Mouse (Mus musculus) inflammation-experienced regulatory T-cells, adult 6 months (primary cell): ENCODE results near the gene Meis2. TPM values are rescaled to one million over a fixed set of nuclear protein-coding genes. Genes with fewer than 3 reads are reported as not detected.

ENCODE experiments used
- ATAC-seq: one replicate; pipeline ENCODE4 v1.8.0; 2017
- polyA plus RNA-seq, 3 experiments: library from polyadenylated mRNA; unstranded; fragments of 100-300 nt; shearing (Covaris generic); gene quantifications; one replicate each; pipeline ENCODE4 v1.2.1; 2017

The Meis2 gene
- polyA plus RNA-seq, 3 experiments from 2014 or later: 0.34 TPM; not detected in 2

GRCm38 (mm10) chr2:115996438-115996837, 69.2 kb downstream of the Meis2 start:
- ATAC-seq: no peak

GRCm38 (mm10) chr2:115993877-115994276, 71.8 kb downstream of the Meis2 start:
- no peak for ATAC-seq

GRCm38 (mm10) chr2:115989249-115989648, 76.4 kb downstream of the Meis2 start:
- ATAC-seq: no peak

GRCm38 (mm10) chr2:115988448-115988847, 77.2 kb downstream of the Meis2 start:
- no peak for ATAC-seq

- no peak for ATAC-seq
These were observed 80.7 kb downstream of the Meis2 start for GRCm38 (mm10) chr2:115984952-115985351.

- ATAC-seq: no peak
These were observed 81.2 kb downstream of the Meis2 start for GRCm38 (mm10) chr2:115984487-115984886.

- ATAC-seq: no peak
These were observed 85.1 kb downstream of the Meis2 start for GRCm38 (mm10) chr2:115980490-115980889.

GRCm38 (mm10) chr2:115979683-115980476, 85.8 kb downstream of the Meis2 start:
- no peak for ATAC-seq

- no peak for ATAC-seq
These were observed 87.0 kb downstream of the Meis2 start for GRCm38 (mm10) chr2:115978666-115979065.

- ATAC-seq: no peak
These were observed 94.3 kb downstream of the Meis2 start for GRCm38 (mm10) chr2:115971296-115971805.

- ATAC-seq: no peak
These were observed 95.4 kb downstream of the Meis2 start for GRCm38 (mm10) chr2:115970091-115970820.

GRCm38 (mm10) chr2:115969201-115969600, 96.4 kb downstream of the Meis2 start:
- ATAC-seq: no peak

GRCm38 (mm10) chr2:115964911-115965310, 100.7 kb downstream of the Meis2 start:
- ATAC-seq: no peak

- ATAC-seq: no peak
These were observed 102.3 kb downstream of the Meis2 start for GRCm38 (mm10) chr2:115963293-115963835.

GRCm38 (mm10) chr2:115962728-115963127, 102.9 kb downstream of the Meis2 start:
- ATAC-seq: no peak

GRCm38 (mm10) chr2:115962113-115962512, 103.5 kb downstream of the Meis2 start:
- no peak for ATAC-seq

GRCm38 (mm10) chr2:115960615-115961014, 105.0 kb downstream of the Meis2 start:
- no peak for ATAC-seq

GRCm38 (mm10) chr2:115956786-115957185, 108.9 kb downstream of the Meis2 start:
- no peak for ATAC-seq

GRCm38 (mm10) chr2:115950645-115951044, 115.0 kb downstream of the Meis2 start:
- ATAC-seq: no peak

- ATAC-seq: no peak
These were observed 116.8 kb downstream of the Meis2 start for GRCm38 (mm10) chr2:115948630-115949426.

GRCm38 (mm10) chr2:115947714-115948226, 117.9 kb downstream of the Meis2 start:
- no peak for ATAC-seq

- ATAC-seq: no peak
These were observed 122.6 kb downstream of the Meis2 start for GRCm38 (mm10) chr2:115943044-115943443.
